Mouse (Mus musculus) bone marrow macrophage, adult 2 months (primary cell): ENCODE results near the gene Wnt9a. TPM values are rescaled to one million over a fixed set of nuclear protein-coding genes. Genes with fewer than 3 reads are reported as not detected.

Experiments
- H3K27ac ChIP-seq: 2 replicates; pipeline ENCODE4 v1.5.1; 2012; ENCODE audit warnings: low read depth, low read length; ENCODE audit not compliant: insufficient read depth
- H3K4me1 ChIP-seq: 2 replicates; pipeline ENCODE4 v1.6.1; 2012; ENCODE audit warnings: low read length; ENCODE audit not compliant: control insufficient read depth, insufficient read depth
- H3K4me3 ChIP-seq: 2 replicates; pipeline ENCODE4 v1.5.1; 2012; ENCODE audit warnings: mild to moderate bottlenecking, low read length, moderate library complexity; ENCODE audit not compliant: insufficient read depth
- CTCF ChIP-seq: IDR thresholded peaks from 2 replicates; pipeline ENCODE4 v1.5.1; 2012; ENCODE audit warnings: low read depth, mild to moderate bottlenecking, low read length, moderate library complexity
- POLR2A ChIP-seq: IDR thresholded peaks from 2 replicates; pipeline ENCODE4 v1.6.1; 2012; ENCODE audit warnings: mild to moderate bottlenecking, low read depth, low read length, borderline replicate concordance
- polyA plus RNA-seq: library from polyadenylated mRNA; stranded (reverse); fragments of >200 nt; gene quantifications from 2 replicates; pipeline ENCODE4 v1.2.4, GENCODE M21; 2012; ENCODE audit not compliant: missing spikeins, insufficient read depth, insufficient read length

Wnt9a gene
- polyA plus RNA-seq, 1 experiment: not detected

DNA sequence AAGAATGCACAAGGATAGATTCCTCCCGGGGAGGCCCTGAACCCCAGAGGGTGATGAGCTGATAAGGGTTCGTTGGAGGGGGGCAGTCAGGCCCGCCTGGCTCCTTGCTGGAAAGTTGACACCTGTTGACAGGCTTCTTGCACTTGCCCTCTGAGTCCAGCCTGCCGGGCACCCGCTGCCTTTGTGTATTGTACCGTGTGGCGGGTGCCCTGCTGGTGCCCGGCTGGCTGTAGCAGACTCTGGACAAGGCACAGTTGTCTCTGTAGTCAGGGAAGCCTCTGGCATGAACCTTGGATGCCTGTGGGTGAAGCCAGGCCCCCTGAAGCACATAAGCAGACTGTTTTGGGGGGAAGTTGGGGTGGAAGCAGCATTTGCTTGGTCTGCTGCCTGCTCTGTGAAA is 5.8 kb downstream of the Wnt9a start:
- Histone ChIP-seq H3K27ac (no peak overlapping the region), H3K4me1 (no peaks in the 10 kb centered on the region), H3K4me3 (no peak overlapping the region)
- TF ChIP-seq POLR2A (no peak), CTCF (no peak)

DNA sequence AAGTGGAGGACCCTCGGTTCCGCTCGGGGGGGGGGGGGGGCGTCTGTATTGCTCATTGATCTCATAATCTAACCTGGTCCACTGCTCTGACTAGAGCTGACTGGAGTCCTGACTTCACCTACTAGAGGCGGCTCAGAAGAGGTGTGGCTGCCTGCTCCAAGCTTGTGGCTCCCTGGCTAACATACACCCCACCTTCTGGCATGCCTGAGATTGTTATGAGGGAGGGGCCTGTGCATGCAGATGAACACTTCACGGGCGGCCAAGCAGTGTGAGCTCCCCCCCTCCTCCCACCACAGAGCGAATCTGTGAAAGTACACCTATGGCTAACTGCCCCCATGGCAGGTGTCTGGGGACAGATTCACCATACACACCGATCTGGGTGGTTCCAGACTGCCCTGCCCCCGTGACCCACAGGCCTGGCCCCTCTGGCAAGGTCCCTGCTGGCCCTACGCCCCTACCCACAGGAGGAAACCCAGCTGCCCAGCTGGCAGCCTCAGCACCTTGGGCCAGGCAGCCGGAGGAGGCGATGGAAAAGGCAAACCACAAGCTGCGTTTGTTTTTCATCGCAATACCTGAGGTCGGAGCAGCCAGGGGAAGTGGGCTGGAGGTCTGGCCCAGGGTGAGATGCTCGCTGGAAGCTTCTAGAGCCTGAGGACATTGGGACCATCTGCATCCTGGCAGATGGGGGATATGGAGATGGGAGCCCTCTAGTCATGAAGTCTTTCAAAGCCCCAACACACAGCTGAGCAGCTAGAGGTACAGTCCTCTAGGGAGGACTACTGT is 6.5 kb downstream of the Wnt9a start:
- H3K4me3 ChIP-seq: no peak overlapping the region
- H3K4me1 ChIP-seq: no peaks in the 10 kb centered on the region
- H3K27ac ChIP-seq: no peak overlapping the region
- TF ChIP-seq CTCF (no peak), POLR2A (no peak)

DNA sequence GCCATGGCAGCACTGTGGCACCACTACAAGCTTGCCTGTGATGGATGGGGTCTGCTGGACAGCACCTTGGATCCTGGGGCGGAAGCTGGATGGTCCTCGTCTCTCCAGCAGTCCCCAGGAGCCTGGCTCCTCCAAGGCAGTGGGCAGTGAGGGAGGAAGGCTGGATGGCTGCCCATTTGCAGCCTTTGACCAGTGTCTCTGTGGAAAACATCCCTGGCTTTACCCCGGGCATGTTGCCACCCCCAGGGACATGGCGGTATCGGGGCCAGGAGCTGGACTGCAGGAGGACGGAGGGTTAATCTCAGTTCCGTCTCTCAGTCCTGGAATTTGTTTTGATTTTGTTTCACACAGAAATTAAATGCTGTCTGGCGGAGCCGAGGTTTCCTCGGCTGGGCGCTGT is 7.2 kb downstream of the Wnt9a start:
- Histone ChIP-seq H3K4me3 (no peak overlapping the region), H3K4me1 (no peaks in the 10 kb centered on the region), H3K27ac (no peak overlapping the region)
- no peak for TF ChIP-seq CTCF
- TF ChIP-seq POLR2A: no peak

DNA sequence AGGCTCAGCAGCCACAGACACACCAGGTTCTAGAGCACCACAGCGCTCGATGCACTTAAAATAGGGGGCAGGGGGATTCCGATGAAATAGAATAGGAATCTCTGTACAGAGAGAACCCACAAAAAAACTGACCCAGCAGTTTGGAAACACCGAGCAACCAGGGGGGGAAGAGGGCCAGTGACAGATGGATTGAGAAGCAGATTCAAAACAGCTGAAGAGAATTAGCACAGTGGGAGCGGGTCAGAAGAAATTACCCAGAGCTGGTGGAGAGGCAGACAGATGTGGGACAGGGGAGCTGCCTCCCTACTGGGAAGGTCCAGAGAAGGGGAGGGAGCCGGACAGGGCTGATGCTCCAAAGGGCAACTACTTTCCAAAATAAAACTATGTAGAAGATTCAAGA is 9.8 kb downstream of the Wnt9a start:
- no peak for TF ChIP-seq POLR2A
- no peak for TF ChIP-seq CTCF
- no peaks in the 10 kb centered on the region for H3K4me1 ChIP-seq

DNA sequence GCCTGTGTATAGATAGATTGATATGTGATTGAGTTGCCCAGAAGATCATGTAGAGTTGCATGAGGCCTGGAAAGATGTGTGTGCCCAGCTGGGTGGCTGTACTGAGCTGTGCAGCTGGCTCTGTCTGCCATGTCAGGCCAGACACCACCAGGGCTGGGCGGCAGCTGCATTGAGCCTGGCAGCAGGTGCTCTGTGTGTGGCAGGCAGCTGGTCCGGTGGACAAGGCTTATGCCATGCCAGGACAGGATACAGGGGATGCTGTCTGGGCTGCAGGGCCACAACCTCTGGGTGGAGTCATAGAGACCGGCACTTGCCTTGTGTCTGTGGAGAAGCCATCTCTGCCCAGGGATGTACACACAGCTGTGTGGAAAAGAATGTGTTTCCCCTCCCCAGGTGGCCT is 16.3 kb downstream of the Wnt9a start:
- Histone ChIP-seq H3K4me1 (no peaks in the 10 kb centered on the region), H3K27ac (no peak overlapping the region), H3K4me3 (no peak overlapping the region)
- TF ChIP-seq CTCF (no peak), POLR2A (no peak)

More for the DNA sequence above, 9.8 kb downstream of the Wnt9a start:
- no peak overlapping the region for H3K4me3 ChIP-seq
- H3K27ac ChIP-seq: no peak overlapping the region

DNA sequence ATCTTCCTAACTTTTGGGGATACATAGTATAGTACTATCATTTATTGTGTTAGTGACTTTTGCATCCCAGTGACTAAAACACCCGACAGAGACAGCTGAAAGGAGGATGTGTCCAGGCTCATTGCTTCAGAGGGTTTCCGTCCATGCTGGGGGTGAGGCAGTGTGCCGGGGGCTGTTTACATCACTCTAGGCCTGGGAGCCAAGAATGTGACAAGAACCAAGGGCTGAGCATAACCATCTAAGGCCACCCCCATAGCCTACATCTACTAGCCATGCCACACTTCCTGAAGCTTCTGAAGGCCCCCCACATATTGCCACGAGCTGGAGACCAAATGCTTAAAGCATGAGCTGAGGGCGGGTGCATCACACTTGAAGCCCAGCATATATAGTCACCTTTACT is 18.0 kb downstream of the Wnt9a start:
- Histone ChIP-seq H3K4me3 (no peak overlapping the region), H3K4me1 (no peaks in the 10 kb centered on the region), H3K27ac (no peak overlapping the region)
- no peak for TF ChIP-seq POLR2A
- no peak for TF ChIP-seq CTCF

DNA sequence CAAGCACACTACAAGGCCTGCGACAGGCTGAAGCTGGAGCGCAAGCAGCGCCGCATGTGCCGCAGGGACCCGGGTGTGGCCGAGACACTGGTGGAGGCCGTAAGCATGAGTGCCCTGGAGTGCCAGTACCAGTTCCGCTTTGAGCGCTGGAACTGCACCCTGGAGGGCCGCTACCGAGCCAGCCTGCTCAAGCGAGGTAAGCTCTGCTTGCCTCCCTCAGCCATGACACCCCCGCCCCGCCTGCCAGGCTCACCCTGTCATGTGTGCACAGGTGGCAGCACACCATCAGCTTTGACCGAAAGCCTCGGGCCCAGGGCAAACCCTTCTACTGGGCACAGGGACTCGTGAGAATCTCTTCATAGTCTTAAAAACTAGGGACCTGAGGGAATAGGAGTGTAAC is 20.9 kb downstream of the Wnt9a start:
- Histone ChIP-seq H3K27ac (no peak overlapping the region), H3K4me1 (no peaks in the 10 kb centered on the region), H3K4me3 (no peak overlapping the region)
- no peak for TF ChIP-seq CTCF
- no peak for TF ChIP-seq POLR2A

DNA sequence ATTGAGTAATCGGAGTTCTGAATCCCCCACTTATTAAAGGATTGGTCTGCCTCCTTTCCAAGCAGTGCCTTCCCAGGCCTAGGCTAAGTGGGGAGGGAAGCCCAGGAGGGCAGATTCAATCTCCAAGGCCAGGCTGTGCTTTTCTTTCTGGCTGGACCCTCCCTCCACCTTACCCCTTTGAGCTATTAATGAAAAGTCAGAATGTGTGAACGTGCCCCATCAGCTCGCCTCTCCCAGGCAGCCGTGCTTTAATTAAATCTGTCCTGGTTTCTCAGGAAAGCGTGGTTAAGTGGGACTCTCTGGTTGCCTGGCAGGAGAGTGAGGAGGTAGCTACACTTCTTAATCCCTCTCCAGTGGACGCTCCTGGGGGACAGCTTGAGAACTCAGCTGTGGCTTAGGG is 22.9 kb downstream of the Wnt9a start:
- no peak for TF ChIP-seq CTCF
- no peak for TF ChIP-seq POLR2A
- H3K4me1 ChIP-seq: no peaks in the 10 kb centered on the region

DNA sequence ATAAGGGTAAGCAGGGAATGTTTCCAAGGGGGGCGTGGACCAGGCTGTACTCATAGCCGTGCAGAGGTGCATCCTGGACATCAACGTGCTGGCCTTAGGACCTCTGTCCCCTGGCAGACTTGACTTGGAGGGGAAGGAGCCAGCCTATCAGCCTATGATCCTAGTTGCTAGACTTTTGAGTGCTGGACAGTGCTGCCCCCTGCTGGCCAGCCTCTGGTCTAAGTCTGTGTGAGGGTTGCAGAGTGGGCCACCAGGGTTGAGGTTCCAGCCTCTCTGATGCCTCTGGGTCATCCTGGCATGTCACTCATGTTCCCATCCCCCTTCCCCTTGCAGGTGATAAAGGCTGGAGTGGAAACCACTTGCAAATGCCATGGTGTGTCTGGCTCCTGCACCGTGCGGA is 23.8 kb downstream of the Wnt9a start:
- H3K4me1 ChIP-seq: no peaks in the 10 kb centered on the region
- no peak for TF ChIP-seq POLR2A
- TF ChIP-seq CTCF: peak; percentile 84

More for the DNA sequence above, 22.9 kb downstream of the Wnt9a start:
- Histone ChIP-seq H3K4me3 (no peak overlapping the region), H3K27ac (no peak overlapping the region)

DNA sequence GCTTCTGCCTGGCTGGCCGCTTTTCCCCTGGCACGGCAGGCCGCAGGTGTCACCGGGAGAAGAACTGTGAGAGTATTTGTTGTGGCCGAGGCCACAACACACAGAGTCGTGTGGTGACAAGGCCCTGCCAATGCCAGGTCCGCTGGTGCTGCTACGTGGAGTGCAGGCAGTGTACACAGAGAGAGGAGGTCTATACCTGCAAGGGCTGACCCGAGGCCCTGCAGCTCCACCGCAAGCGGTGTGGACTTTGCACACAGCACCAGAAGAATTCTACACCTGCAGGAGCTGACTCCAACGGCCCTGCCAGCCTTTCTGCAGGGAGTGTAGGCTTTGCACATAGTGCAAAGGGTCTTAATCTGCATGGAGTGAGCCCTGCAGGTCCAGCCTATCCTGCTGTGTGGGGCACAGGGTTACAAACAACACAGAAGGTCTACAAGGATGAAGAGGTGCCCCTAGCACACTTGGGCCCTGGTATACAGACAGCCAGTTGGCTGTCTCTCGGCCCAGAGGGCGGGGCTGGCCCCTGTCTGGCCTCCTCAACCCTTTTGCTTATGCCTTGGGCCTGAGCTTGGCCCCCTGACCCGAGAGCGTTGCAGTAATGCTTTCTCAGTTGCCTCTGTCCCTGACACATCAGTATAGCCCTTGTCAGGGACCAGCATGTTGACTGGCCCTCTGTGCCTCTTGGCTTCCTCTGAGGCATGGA is 24.6 kb downstream of the Wnt9a start:
- no peak for TF ChIP-seq CTCF
- TF ChIP-seq POLR2A: no peak
- Histone ChIP-seq H3K4me1 (peaks cover 4% of the 10 kb centered on the region; the same call in 1 of the 2 replicates), H3K27ac (no peak overlapping the region), H3K4me3 (no peak overlapping the region)

More for the DNA sequence above, 23.8 kb downstream of the Wnt9a start:
- Histone ChIP-seq H3K27ac (no peak overlapping the region), H3K4me3 (no peak overlapping the region)
